Mouse (Mus musculus): Measurements from ENCODE around the gene Gm49354.

GRCm38 (mm10) chr13:59750310-59750709 lies 31.7 kb downstream of the Gm49354 start:
- TF ChIP-seq CTCF (IDR thresholded peaks at IDR 0.05; ENCODE audit: low read depth, low read length) (no peak), POLR2A (IDR thresholded peaks at IDR 0.05; ENCODE audit: extremely low read depth, insufficient read depth, low read length) (no peak)

Data from liver, adult 2 months (tissue).